Mouse (Mus musculus): ENCODE measurements around the gene Med16. TPM values are rescaled to one million over a fixed set of nuclear protein-coding genes. Genes with fewer than 3 reads are reported as not detected.
"Not testable (repeated sequence)": the region's sequence is repeated elsewhere in the genome, so short reads cannot be mapped to it uniquely, and the experiment has no call there.

Med16 gene
- polyA plus RNA-seq, 1 experiment from 2014 or later: 27.4 TPM

DNA sequence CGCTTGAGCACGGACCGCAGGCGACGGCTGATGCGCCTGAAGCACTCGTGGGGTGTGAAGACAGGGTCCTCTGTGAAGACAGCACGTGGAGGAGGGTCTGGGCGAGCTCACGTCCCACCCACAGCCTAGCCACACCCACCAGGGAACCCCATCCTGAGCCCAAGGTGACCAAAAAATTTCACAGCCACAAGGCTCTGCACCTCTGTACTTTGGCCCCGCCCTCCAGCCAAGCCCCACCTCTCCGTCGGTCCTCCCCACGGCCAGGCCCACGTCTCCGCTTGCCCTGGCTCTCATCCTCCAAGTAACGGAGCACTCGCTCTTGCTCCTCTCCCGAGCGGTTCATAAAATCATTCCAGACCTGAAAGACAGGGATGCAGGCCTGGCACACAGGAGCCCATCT, 3.7 kb upstream of the Med16 start:
- peaks cover 79% of the 10 kb centered on the region for H3K4me1 ChIP-seq
- no peak overlapping the region for H3K4me2 ChIP-seq
- 80% methylated on average over 20 of the region's 20 CpGs for WGBS (ENCODE audit: insufficient replicate concordance)
- peaks cover 31% of the 10 kb centered on the region for H3K36me3 ChIP-seq
- no peak overlapping the region for H3K27ac ChIP-seq
- no peak overlapping the region for H3K4me3 ChIP-seq
- peak overlapping the region; percentile 24; the same call in 1 of the 2 replicates for H3K9ac ChIP-seq
- peaks cover 4% of the 10 kb centered on the region for H3K27me3 ChIP-seq (replicated peaks)
- no peaks in the 10 kb centered on the region for H3K9me3 ChIP-seq (replicated peaks)
- ATAC-seq: no peak

DNA sequence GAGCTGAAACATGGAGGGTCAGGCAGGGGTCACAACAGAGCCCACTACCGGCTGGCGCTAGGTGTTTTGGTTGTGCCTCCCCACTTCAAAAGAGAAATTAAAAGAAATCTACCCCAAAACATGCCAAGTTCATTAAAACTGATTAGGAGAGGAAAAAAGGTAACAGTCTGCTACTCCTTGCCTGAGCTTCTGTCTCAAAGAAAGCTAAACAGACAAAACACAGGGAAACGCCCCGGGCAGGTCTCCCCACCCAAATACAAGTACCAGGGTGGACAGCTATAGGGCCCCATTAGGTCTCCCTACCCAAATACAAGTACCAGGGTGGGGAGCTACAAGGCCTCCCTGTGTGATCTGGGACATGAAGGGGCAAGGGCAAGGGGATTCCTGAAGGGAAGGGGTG, 1.8 kb upstream of the Med16 start, which contains the start of gene Gm26602:
Gm26602 (plus strand) TSS at position 301 of the 400 bp plus-strand sequence.
- Histone ChIP-seq H3K27ac (peak within 1 kb of the TSS; percentile 86), H3K9ac (peak within 1 kb of the TSS; percentile 51; the same call in 1 of the 2 replicates), H3K4me1 (peaks cover 67% of the 10 kb centered on the region), H3K9me3 (replicated peaks) (no peaks in the 10 kb centered on the region), H3K27me3 (replicated peaks) (no peaks in the 10 kb centered on the region), H3K36me3 (peaks cover 49% of the 10 kb centered on the region), H3K4me3 (no peak within 1 kb of the TSS), H3K4me2 (peak within 1 kb of the TSS; percentile 50; the same call in 1 of the 2 replicates)
- WGBS (ENCODE audit: insufficient replicate concordance): 85% methylated on average over 4 of the region's 4 CpGs
- ATAC-seq: no peak

DNA sequence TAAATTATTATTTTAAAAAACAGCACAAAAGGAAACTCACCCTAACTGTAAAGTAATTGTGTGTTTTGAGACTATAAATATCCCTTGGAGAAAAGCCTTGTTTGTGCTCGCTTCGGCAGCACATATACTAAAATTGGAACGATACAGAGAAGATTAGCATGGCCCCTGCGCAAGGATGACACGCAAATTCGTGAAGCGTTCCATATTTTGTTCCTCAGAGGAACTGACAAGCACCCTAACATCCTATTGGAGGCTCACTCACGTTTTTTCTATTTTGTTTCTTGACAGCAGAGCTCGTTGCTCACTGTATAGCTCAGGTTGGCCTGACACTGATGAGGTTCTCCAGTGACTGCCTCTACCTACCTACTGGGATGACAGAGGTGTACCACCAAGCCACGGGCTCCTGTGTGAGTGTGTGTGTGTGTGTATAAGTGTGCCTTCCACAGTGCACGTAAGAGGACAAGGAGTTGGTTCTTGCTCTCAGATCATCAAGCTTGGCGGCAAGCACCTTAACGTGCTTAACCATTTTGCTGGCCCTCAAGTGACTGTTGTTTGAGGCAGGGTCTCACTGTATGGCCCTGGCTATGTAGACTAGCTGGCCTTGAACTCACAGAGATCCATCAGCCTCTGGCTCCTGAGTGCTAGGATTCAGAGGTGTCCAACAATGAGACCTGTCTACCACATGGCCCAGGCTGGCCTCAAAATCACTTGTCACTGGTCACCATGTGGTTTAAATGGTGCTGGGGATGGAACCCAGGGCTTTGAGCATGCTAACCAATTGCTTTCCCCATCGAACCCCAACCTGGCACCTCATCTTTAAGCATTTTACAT, 584 bp upstream of the Med16 start:
- H3K4me1 ChIP-seq: peaks cover 55% of the 10 kb centered on the region
- H3K27me3 ChIP-seq (replicated peaks): no peaks in the 10 kb centered on the region
- peak overlapping the region; percentile 51 for H3K9ac ChIP-seq
- H3K4me3 ChIP-seq: peak overlapping the region; percentile 84
- peak overlapping the region; percentile 86 for H3K27ac ChIP-seq
- ATAC-seq: peak; percentile 66
- H3K36me3 ChIP-seq: peaks cover 61% of the 10 kb centered on the region
- H3K4me2 ChIP-seq: peak overlapping the region; percentile 50
- WGBS (ENCODE audit: insufficient replicate concordance): 24% methylated on average over 14 of the region's 14 CpGs
- no peaks in the 10 kb centered on the region for H3K9me3 ChIP-seq (replicated peaks)

DNA sequence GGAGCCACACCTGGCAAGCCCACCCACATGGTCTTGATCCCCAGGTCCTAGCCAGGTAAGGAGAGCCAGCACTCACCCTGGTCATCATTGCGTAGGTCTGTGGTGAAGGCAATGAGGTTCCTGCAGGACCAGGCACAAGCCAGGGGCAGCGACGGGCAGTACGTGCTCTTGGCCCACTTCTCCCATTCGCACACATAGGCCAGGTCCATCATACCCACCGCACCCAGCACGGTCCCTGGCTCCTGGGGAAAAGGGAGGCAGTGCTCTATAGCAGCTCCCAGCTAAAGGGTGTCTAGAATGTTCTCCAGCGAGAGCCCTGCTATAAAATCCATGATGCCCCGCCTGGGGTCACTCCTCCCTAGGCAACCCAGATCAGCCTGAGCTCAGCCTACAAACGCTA, 1.3 kb downstream of the Med16 start:
- Histone ChIP-seq H3K27me3 (replicated peaks) (no peaks in the 10 kb centered on the region), H3K27ac (no peak overlapping the region), H3K36me3 (peaks cover 69% of the 10 kb centered on the region), H3K4me1 (peaks cover 36% of the 10 kb centered on the region), H3K4me2 (peak overlapping the region; percentile 72), H3K9ac (no peak overlapping the region), H3K4me3 (peak overlapping the region; percentile 84; the same call in 1 of the 2 replicates), H3K9me3 (replicated peaks) (no peaks in the 10 kb centered on the region)
- ATAC-seq: no peak
- 87% methylated on average over 10 of the region's 10 CpGs for WGBS (ENCODE audit: insufficient replicate concordance)

DNA sequence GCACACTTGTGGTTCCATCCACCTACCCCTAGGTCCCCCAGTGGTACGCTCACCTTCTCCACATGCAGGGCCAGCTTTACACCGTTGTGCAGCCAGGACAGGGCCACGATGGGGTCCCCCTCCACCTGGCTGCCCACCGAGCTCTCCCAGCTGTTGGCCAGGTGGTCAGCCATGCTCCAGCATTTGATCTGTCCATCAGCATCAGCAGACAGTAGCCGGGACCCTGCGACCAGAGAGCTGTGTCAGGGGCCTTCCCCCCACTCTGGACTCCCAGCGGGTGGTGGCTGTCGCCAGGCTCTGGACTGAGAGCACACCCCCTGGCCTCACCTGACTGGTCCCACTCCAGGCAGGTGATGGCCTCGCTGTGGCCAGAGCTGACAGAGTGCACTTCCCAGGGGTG, 2.0 kb downstream of the Med16 start:
- Histone ChIP-seq H3K9ac (no peak overlapping the region), H3K4me2 (no peak overlapping the region), H3K9me3 (replicated peaks) (no peaks in the 10 kb centered on the region), H3K4me1 (peaks cover 29% of the 10 kb centered on the region), H3K4me3 (no peak overlapping the region), H3K27ac (no peak overlapping the region), H3K36me3 (peaks cover 66% of the 10 kb centered on the region), H3K27me3 (replicated peaks) (no peaks in the 10 kb centered on the region)
- WGBS (ENCODE audit: insufficient replicate concordance): 94% methylated on average over 9 of the region's 9 CpGs
- ATAC-seq: no peak

DNA sequence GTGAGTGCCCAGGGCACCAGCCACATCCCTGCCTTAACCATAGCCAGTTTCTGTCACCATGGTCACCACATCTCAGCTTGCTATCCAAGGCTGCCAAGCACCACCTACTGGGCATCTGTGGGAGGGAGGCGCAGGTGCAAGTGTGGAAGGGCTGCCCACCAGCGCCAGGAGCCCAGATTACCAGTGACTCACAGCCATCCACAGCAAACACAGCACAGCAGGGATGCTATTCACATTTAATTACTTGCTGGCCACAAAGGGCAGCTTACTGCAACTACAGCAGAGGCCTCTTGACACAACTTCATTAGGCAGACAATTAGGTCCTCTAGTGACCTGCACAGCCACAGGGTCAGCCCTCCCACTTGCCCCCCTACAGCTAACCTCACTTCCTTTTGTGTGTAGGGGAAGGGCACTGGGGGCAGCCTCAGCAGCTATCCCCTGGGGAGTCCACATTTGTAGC, 7.7 kb downstream of the Med16 start:
- H3K4me2 ChIP-seq: no peak overlapping the region

DNA sequence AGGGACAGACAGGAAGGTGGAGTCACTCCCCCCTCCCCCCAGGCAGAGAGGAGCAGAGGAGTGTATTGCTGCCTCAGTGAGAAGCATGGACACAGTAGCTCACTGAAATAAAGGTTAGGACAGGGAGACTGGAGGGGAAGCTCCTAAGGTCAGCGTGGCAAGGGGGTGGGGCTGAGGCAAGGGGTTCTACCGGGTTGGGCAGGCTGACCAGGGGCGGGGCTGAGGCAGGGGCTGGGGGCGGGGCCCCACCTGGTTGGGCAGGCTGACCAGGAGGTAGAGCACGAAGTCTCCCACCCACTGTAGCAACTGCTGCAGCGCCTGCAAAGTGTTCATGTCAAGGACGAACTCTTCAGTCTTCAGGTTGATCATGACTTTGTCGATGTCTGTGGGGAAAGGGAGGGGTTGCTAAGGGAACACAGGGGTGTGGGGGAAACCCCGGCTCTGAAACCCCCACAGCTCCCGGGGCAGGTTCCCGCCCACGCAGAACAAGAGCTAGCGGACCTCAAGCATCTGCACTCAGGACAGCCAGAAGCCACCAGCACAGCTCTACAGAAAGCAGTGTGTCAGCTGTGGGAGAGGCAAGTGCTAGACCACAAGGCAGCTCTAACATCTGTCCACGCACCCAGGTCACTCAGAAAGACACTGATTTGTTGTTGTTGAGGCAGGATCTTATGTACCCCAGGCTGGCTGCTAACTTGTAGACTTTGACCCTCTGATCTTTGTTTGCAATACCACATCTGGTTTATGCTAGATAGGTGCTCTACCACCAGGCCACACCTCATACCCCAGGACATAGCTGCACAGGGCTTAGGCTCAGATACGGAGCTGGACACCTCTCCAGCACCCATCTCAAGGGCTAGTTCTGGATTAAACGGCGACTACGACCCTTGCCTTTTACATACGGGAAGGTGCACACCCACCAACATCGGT, 11.1 kb downstream of the Med16 start:
- Histone ChIP-seq H3K4me3 (no peak overlapping the region), H3K9ac (no peak overlapping the region), H3K4me1 (peaks cover 10% of the 10 kb centered on the region), H3K27me3 (replicated peaks) (no peaks in the 10 kb centered on the region), H3K36me3 (peaks cover 66% of the 10 kb centered on the region), H3K27ac (peak overlapping the region; percentile 18; the same call in 1 of the 2 replicates), H3K4me2 (peak overlapping the region; percentile 31; the same call in 1 of the 2 replicates), H3K9me3 (replicated peaks) (no peaks in the 10 kb centered on the region)
- peak; percentile 56 for ATAC-seq
- WGBS (ENCODE audit: insufficient replicate concordance): 54% methylated on average over 20 of the region's 20 CpGs

More for the DNA sequence above, 7.7 kb downstream of the Med16 start:
- Histone ChIP-seq H3K4me3 (no peak overlapping the region), H3K4me1 (peaks cover 10% of the 10 kb centered on the region), H3K9me3 (replicated peaks) (no peaks in the 10 kb centered on the region), H3K9ac (no peak overlapping the region), H3K27me3 (replicated peaks) (no peaks in the 10 kb centered on the region), H3K27ac (no peak overlapping the region), H3K36me3 (peaks cover 84% of the 10 kb centered on the region)
- WGBS (ENCODE audit: insufficient replicate concordance): 74% methylated on average over 2 of the region's 2 CpGs
- ATAC-seq: no peak

DNA sequence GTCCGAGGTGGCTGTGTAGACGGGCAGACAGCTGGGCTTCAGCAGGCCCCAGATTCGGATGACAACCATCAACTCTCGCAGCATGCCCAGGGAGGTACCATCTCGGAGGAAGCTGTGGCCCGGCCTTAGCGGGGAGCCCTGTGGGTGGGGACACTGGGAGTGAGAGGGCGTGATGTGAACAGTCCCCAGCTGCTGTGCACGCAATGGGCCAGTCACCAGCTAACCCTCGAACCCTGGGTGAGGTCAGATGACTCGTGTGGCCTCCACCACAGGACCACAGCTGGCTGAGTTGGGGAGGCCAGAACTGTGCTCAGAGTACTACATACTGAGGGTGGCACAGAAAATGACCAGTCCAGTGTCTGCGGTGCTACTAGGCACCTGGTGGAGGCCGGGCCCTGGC, 11.9 kb downstream of the Med16 start:
- H3K27me3 ChIP-seq (replicated peaks): no peaks in the 10 kb centered on the region
- WGBS (ENCODE audit: insufficient replicate concordance): 78% methylated on average over 13 of the region's 13 CpGs
- no peak overlapping the region for H3K4me2 ChIP-seq
- peak overlapping the region; percentile 3; the same call in 1 of the 2 replicates for H3K27ac ChIP-seq
- ATAC-seq: no peak
- H3K4me3 ChIP-seq: no peak overlapping the region
- H3K36me3 ChIP-seq: peaks cover 61% of the 10 kb centered on the region
- H3K9me3 ChIP-seq (replicated peaks): no peaks in the 10 kb centered on the region
- no peak overlapping the region for H3K9ac ChIP-seq
- H3K4me1 ChIP-seq: peaks cover 10% of the 10 kb centered on the region

DNA sequence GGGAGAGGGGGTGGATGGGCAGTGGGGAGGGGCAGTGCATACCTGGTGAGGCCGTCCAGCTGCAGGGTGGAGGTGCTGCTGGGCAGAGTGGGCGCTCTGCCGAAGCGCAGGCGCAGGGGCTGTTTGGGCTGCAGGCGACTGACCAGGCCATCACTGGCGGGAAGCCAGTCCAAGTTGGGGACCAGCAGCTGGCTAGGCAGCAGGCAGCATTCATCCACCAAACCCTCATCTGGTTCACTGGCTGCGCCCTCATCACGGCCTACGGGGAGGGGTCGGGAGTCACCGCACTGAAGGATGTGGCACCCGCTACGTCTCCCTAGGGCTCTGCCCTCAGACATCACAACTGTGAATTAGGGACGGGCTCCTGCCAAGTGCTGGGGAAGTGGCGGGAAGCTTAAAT, 12.4 kb downstream of the Med16 start:
- Histone ChIP-seq H3K27me3 (replicated peaks) (no peaks in the 10 kb centered on the region; the same call in 1 of the 2 replicates), H3K9ac (no peak overlapping the region), H3K4me3 (no peak overlapping the region), H3K4me2 (no peak overlapping the region), H3K36me3 (peaks cover 59% of the 10 kb centered on the region), H3K9me3 (replicated peaks) (no peaks in the 10 kb centered on the region), H3K4me1 (peaks cover 10% of the 10 kb centered on the region), H3K27ac (no peak overlapping the region)
- WGBS (ENCODE audit: insufficient replicate concordance): 91% methylated on average over 16 of the region's 16 CpGs
- no peak for ATAC-seq

DNA sequence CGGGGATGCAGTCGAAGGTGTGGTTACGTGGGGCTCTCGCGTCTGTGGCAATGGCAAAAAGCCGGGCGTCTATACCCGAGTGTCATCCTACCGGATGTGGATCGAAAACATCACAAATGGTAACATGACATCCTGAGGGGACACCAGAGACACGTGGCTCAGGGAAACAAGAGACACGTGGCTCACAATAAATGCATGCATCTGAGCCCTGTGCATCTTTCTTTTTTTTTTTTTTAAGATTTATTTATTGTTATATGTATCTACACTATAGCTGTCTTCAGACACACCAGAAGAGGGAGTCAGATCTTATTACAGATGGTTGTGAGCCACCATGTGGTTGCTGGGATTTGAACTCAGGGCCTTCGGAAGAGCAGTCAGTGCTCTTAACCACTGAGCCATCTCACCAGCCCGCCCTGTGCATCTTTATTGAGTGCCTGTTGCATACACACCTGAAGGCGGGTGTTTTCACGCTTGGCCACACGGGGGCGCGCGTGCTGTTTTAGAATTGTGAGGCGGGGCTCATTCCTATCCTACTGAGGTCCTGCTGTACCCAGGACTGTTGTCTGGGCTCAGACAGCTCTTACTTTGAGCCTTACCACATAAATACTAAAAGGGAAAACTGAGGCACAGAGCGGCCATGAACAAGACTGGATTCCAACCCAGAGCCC, 16.1 kb downstream of the Med16 start:
- peaks cover 31% of the 10 kb centered on the region for H3K36me3 ChIP-seq
- ATAC-seq: peak; percentile 55
- H3K27me3 ChIP-seq (replicated peaks): peaks cover 11% of the 10 kb centered on the region; the same call in 1 of the 2 replicates
- not testable (repeated sequence) for H3K9me3 ChIP-seq (replicated peaks); H3K27ac ChIP-seq; H3K4me2 ChIP-seq; H3K4me3 ChIP-seq; H3K4me1 ChIP-seq; H3K9ac ChIP-seq
- WGBS (ENCODE audit: insufficient replicate concordance): 40% methylated on average over 22 of the region's 22 CpGs

DNA sequence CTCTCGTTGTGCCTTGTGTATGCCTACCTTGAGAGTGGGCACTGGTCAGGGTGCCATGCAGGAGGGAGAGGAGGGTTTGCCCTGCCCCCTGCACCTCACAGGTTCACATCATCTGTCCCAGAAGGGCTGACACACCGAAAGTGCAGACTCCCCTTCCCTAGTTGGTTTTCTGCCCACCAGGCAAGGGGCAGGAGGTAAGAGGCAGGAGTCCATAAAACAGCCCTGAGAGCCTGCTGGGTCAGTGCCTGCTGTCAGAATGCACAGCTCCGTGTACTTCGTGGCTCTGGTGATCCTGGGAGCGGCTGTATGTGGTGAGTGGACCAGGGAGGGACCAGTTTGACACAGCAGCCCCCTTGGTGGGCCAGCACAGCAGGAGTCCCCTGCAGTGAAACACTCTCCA, 18.1 kb downstream of the Med16 start, which contains the start of gene Cfd:
Cfd (plus strand) TSS at position 184 of the 400 bp plus-strand sequence.
- H3K4me1 ChIP-seq: no peaks in the 10 kb centered on the region
- ATAC-seq: no peak
- peaks cover 11% of the 10 kb centered on the region; the same call in 1 of the 2 replicates for H3K27me3 ChIP-seq (replicated peaks)
- H3K4me3 ChIP-seq: no peak within 1 kb of the TSS
- H3K4me2 ChIP-seq: no peak within 1 kb of the TSS
- no peak within 1 kb of the TSS for H3K27ac ChIP-seq
- WGBS (ENCODE audit: insufficient replicate concordance): 42% methylated on average over 5 of the region's 5 CpGs
- H3K9me3 ChIP-seq (replicated peaks): no peaks in the 10 kb centered on the region
- H3K9ac ChIP-seq: no peak within 1 kb of the TSS
- peaks cover 12% of the 10 kb centered on the region for H3K36me3 ChIP-seq

Measured in liver, embryonic 12.5 days (tissue).